Mouse (Mus musculus) adrenal gland, adult 2 months (tissue): ENCODE results near the gene Foxp1. TPM values are rescaled to one million over a fixed set of nuclear protein-coding genes. Genes with fewer than 3 reads are reported as not detected.

ENCODE experiments used
- DNase-seq: peaks from one replicate; pipeline ENCODE4 v3.0.0; 2021
- polyA plus RNA-seq: library from polyadenylated mRNA; depleted of rRNA; stranded (reverse); fragments of >200 nt; gene quantifications from 2 replicates; pipeline ENCODE4 v1.2.3, GENCODE M21; 2012
- total RNA-seq, 2 experiments: library from RNA; stranded (reverse); gene quantifications; 2 replicates each; pipeline ENCODE4 v1.2.3; 2021

The Foxp1 gene
- total and polyA plus RNA-seq, 3 experiments = 38.7 to 44.1 (median 41.4) TPM

- DNase-seq = no peak
Observed at GRCm38 (mm10) chr6:99520676-99521037, 1.9 kb downstream of the Foxp1 start.

- peak; percentile 68 for DNase-seq
Observed at GRCm38 (mm10) chr6:99519806-99520675, 2.5 kb downstream of the Foxp1 start.

GRCm38 (mm10) chr6:99519052-99519451, 3.5 kb downstream of the Foxp1 start:
- no peak for DNase-seq

- no peak for DNase-seq
Observed at GRCm38 (mm10) chr6:99515667-99516199, 6.8 kb downstream of the Foxp1 start.

GRCm38 (mm10) chr6:99511862-99512261, 10.7 kb downstream of the Foxp1 start:
- no peak for DNase-seq

- DNase-seq = peak; percentile 18
Observed at GRCm38 (mm10) chr6:99509189-99509592, 13.3 kb downstream of the Foxp1 start.

- no peak for DNase-seq
Observed at GRCm38 (mm10) chr6:99506816-99507215, 15.7 kb downstream of the Foxp1 start.

- DNase-seq = no peak
Observed at GRCm38 (mm10) chr6:99503741-99504140, 18.8 kb downstream of the Foxp1 start.

- DNase-seq = no peak
Observed at GRCm38 (mm10) chr6:99502727-99503126, 19.8 kb downstream of the Foxp1 start.

- DNase-seq = no peak
Observed at GRCm38 (mm10) chr6:99502314-99502713, 20.2 kb downstream of the Foxp1 start.

- no peak for DNase-seq
Observed at GRCm38 (mm10) chr6:99500570-99501270, 21.8 kb downstream of the Foxp1 start.

- DNase-seq = no peak
Observed at GRCm38 (mm10) chr6:99498082-99498481, 24.4 kb downstream of the Foxp1 start.

- no peak for DNase-seq
Observed at GRCm38 (mm10) chr6:99496114-99496513, 26.4 kb downstream of the Foxp1 start.

GRCm38 (mm10) chr6:99492937-99493336, 29.6 kb downstream of the Foxp1 start:
- DNase-seq = no peak

- no peak for DNase-seq
Observed at GRCm38 (mm10) chr6:99491979-99492544, 30.5 kb downstream of the Foxp1 start.

- DNase-seq = peak; percentile 51
Observed at GRCm38 (mm10) chr6:99491146-99491545, 31.4 kb downstream of the Foxp1 start.

- DNase-seq = no peak
Observed at GRCm38 (mm10) chr6:99489900-99490648, 32.4 kb downstream of the Foxp1 start.

- no peak for DNase-seq
Observed at GRCm38 (mm10) chr6:99489423-99489822, 33.1 kb downstream of the Foxp1 start.

- peak; percentile 21 for DNase-seq
Observed at GRCm38 (mm10) chr6:99485884-99486640, 36.5 kb downstream of the Foxp1 start.

GRCm38 (mm10) chr6:99485217-99485883, 37.2 kb downstream of the Foxp1 start:
- DNase-seq = peak; percentile 80

- no peak for DNase-seq
Observed at GRCm38 (mm10) chr6:99484884-99485216, 37.7 kb downstream of the Foxp1 start.
